Mouse (Mus musculus) CH12.LX (cell line): ENCODE results near the gene Fam171a1. TPM values are rescaled to one million over a fixed set of nuclear protein-coding genes. Genes with fewer than 3 reads are reported as not detected.
"Not testable (repeated sequence)": the region's sequence is repeated elsewhere in the genome, so short reads cannot be mapped to it uniquely, and the experiment has no call there.

Source experiments
- DNase-seq: peaks from one replicate; pipeline ENCODE4 v3.0.0-alpha.2; 2013; ENCODE audit errors: extremely low read depth
- H3K27ac ChIP-seq: 2 replicates; pipeline ENCODE4 v1.5.1; 2012; ENCODE audit warnings: low read depth, mild to moderate bottlenecking, control low read depth, moderate library complexity; ENCODE audit not compliant: insufficient read depth
- H3K27me3 ChIP-seq: replicated peaks from 2 replicates; pipeline ENCODE3; 2012; ENCODE audit warnings: inconsistent platforms
- H3K36me3 ChIP-seq, 2 experiments: replicated peaks in 1 of 2; 2 replicates each; pipeline versions ENCODE3 to v1.6.1; 2012; ENCODE audit warnings: inconsistent platforms in 1 of 2, low read length in 1 of 2, mild to moderate bottlenecking in 1 of 2, mixed read lengths in 1 of 2, moderate library complexity in 1 of 2; ENCODE audit not compliant: control insufficient read depth in 1 of 2, insufficient read depth in 1 of 2
- H3K4me1 ChIP-seq, 2 experiments: 2 replicates each; pipeline ENCODE4 v1.6.1; 2012; ENCODE audit warnings: inconsistent platforms in 1 of 2, moderate library complexity in 1 of 2; ENCODE audit not compliant: insufficient read depth in 2 of 2, control insufficient read depth in 1 of 2
- H3K4me2 ChIP-seq: 2 replicates; pipeline ENCODE4 v1.6.1; 2012; ENCODE audit warnings: low read depth, mild to moderate bottlenecking, control low read depth; ENCODE audit not compliant: poor library complexity, insufficient read depth, severe bottlenecking
- H3K4me3 ChIP-seq, 3 experiments: fragments of 150-350 bp in 1 of 3; sonication (generic) in 1 of 3; replicated peaks in 1 of 3; 2 replicates each; pipeline versions ENCODE3 to v1.5.1; 2011 to 2012; ENCODE audit warnings: low read depth in 2 of 3, low read length in 2 of 3, mild to moderate bottlenecking in 2 of 3, moderate library complexity in 2 of 3, control low read depth in 1 of 3, improper control_type of control experiment in 1 of 3, inconsistent platforms in 1 of 3, mixed read lengths in 1 of 3; ENCODE audit not compliant: poor library complexity in 1 of 3
- H3K79me2 ChIP-seq: replicated peaks from 2 replicates; pipeline ENCODE4 v1.6.1; 2012; ENCODE audit warnings: mild to moderate bottlenecking, moderate library complexity; ENCODE audit not compliant: control insufficient read depth, poor library complexity, insufficient read depth, severe bottlenecking; ENCODE audit errors: extremely low read depth
- H3K9ac ChIP-seq: 2 replicates; pipeline ENCODE4 v1.6.1; 2012; ENCODE audit warnings: low read depth, mild to moderate bottlenecking, control low read depth, moderate library complexity; ENCODE audit not compliant: insufficient read depth
- H3K9me3 ChIP-seq: replicated peaks from 2 replicates; pipeline ENCODE3; 2012; ENCODE audit warnings: low read length, inconsistent platforms, mixed read lengths
- E2F4 ChIP-seq: IDR thresholded peaks from 2 replicates; pipeline ENCODE4 v1.6.1; 2011; ENCODE audit warnings: low read depth, low read length, improper control_type of control experiment; ENCODE audit not compliant: insufficient replicate concordance
- ETS1 ChIP-seq: conservative IDR thresholded peaks from 2 replicates; pipeline ENCODE4 v1.6.1; 2012; ENCODE audit warnings: low read depth, mild to moderate bottlenecking, inconsistent platforms, low read length, improper control_type of control experiment, moderate library complexity
- GABPA ChIP-seq: IDR thresholded peaks from 2 replicates; pipeline ENCODE4 v1.6.1; 2012; ENCODE audit warnings: low read depth, low read length, improper control_type of control experiment, inconsistent platforms; ENCODE audit not compliant: insufficient replicate concordance
- HCFC1 ChIP-seq: IDR thresholded peaks from 2 replicates; pipeline ENCODE4 v1.6.1; 2012; ENCODE audit warnings: low read depth, mild to moderate bottlenecking, inconsistent platforms, low read length, improper control_type of control experiment
- IRF4 ChIP-seq: IDR thresholded peaks from 2 replicates; pipeline ENCODE4 v1.6.1; 2014; ENCODE audit warnings: low read depth, mild to moderate bottlenecking, inconsistent platforms, low read length, improper control_type of control experiment
- JUND ChIP-seq: conservative IDR thresholded peaks from 2 replicates; pipeline ENCODE4 v1.6.1; 2011; ENCODE audit warnings: low read depth, low read length, improper control_type of control experiment
- KAT2A ChIP-seq: IDR thresholded peaks from 2 replicates; pipeline ENCODE4 v1.6.1; 2012; ENCODE audit warnings: low read length, improper control_type of control experiment, inconsistent platforms; ENCODE audit not compliant: insufficient replicate concordance
- MAFK ChIP-seq: IDR thresholded peaks from 2 replicates; pipeline ENCODE4 v1.6.1; 2011; ENCODE audit warnings: low read length, improper control_type of control experiment; ENCODE audit not compliant: insufficient replicate concordance
- MAZ ChIP-seq: IDR thresholded peaks from 2 replicates; pipeline ENCODE4 v1.6.1; 2012; ENCODE audit warnings: low read depth, mild to moderate bottlenecking, inconsistent platforms, low read length, improper control_type of control experiment, moderate library complexity
- MYC ChIP-seq: IDR thresholded peaks from 2 replicates; pipeline ENCODE4 v1.6.1; 2011; ENCODE audit warnings: low read depth, mild to moderate bottlenecking, improper control_type of control experiment, low read length
- POLR2A ChIP-seq: IDR thresholded peaks from 2 replicates; pipeline ENCODE4 v1.6.1; 2011; ENCODE audit warnings: low read depth, mild to moderate bottlenecking, improper control_type of control experiment, low read length
- POLR2AphosphoS2 ChIP-seq: IDR thresholded peaks from 2 replicates; pipeline ENCODE4 v1.6.1; 2011; ENCODE audit warnings: low read depth, low read length, improper control_type of control experiment
- RAD21 ChIP-seq: IDR thresholded peaks from 2 replicates; pipeline ENCODE4 v1.6.1; 2011; ENCODE audit warnings: low read depth, mild to moderate bottlenecking, low read length, improper control_type of control experiment, moderate library complexity
- RCOR1 ChIP-seq: conservative IDR thresholded peaks from 2 replicates; pipeline ENCODE4 v1.6.1; 2012; ENCODE audit warnings: low read depth, mild to moderate bottlenecking, inconsistent platforms, low read length, improper control_type of control experiment
- SIN3A ChIP-seq: IDR thresholded peaks from 2 replicates; pipeline ENCODE4 v1.6.1; 2012; ENCODE audit warnings: low read length, improper control_type of control experiment, inconsistent platforms
- TBP ChIP-seq: conservative IDR thresholded peaks from 2 replicates; pipeline ENCODE4 v1.6.1; 2011; ENCODE audit warnings: low read depth, low read length, improper control_type of control experiment
- TCF12 ChIP-seq: IDR thresholded peaks from 2 replicates; pipeline ENCODE4 v1.6.1; 2014; ENCODE audit warnings: low read depth, mild to moderate bottlenecking, inconsistent platforms, low read length, improper control_type of control experiment
- USF2 ChIP-seq: conservative IDR thresholded peaks from 2 replicates; pipeline ENCODE4 v1.6.1; 2011; ENCODE audit warnings: low read depth, low read length, improper control_type of control experiment
- ZC3H11A ChIP-seq: IDR thresholded peaks from 2 replicates; pipeline ENCODE4 v1.6.1; 2012; ENCODE audit warnings: low read depth, mild to moderate bottlenecking, inconsistent platforms, low read length, improper control_type of control experiment
- ZKSCAN1 ChIP-seq: IDR thresholded peaks from 2 replicates; pipeline ENCODE4 v1.6.1; 2012; ENCODE audit warnings: low read depth, inconsistent platforms, low read length, improper control_type of control experiment, borderline replicate concordance
- ZMIZ1 ChIP-seq: IDR thresholded peaks from 2 replicates; pipeline ENCODE4 v1.6.1; 2012; ENCODE audit warnings: low read depth, mild to moderate bottlenecking, inconsistent platforms, low read length, improper control_type of control experiment
- dilution Hi-C: fragments of 300-500 bp; cut with MboI; formaldehyde crosslinking; loops from 2 replicates; pipeline ENCODE4 v1.14.3; 2020; ENCODE audit warnings: low sequenced_read_pairs; ENCODE audit not compliant: extremely low pct_unique_long_range_greater_than_20kb, extremely low pct_ligation_motif_present
- in situ Hi-C: fragments of 300-500 bp; cut with MboI; formaldehyde crosslinking; loops from 3 replicates; pipeline ENCODE4 v1.14.3; 2019; ENCODE audit warnings: low sequenced_read_pairs, low pct_ligation_motif_present, low pct_unique_long_range_greater_than_20kb, mixed read lengths
- polyA plus RNA-seq: library from polyadenylated mRNA; unstranded; fragments of >175 nt; gene quantifications from 2 replicates; pipeline ENCODE4 v1.2.1, GENCODE M21; 2012; ENCODE audit warnings: low read depth; ENCODE audit not compliant: insufficient read length
- total RNA-seq, 2 experiments: library from RNA; depleted of rRNA; stranded (reverse); fragments of 300-350 nt in 1 of 2; fragments of >200 nt in 1 of 2; gene quantifications; 2 replicates each; pipeline ENCODE4 v1.2.3; 2012 to 2014

Gene Fam171a1
- total and polyA plus RNA-seq, 3 experiments: 0.59 to 3.2 (median 1.8) TPM

- Histone ChIP-seq H3K9me3 (no peaks in the 10 kb centered on the region), H3K4me2 (no peak overlapping the region), H3K27me3 (no peaks in the 10 kb centered on the region), H3K4me1 (no peaks in the 10 kb centered on the region), H3K36me3 (no peaks in the 10 kb centered on the region), H3K27ac (no peak overlapping the region), H3K9ac (no peak overlapping the region), H3K4me3 (no peak overlapping the region), H3K79me2 (no peaks in the 10 kb centered on the region)
- dilution Hi-C loops (no loop called here), in situ Hi-C loops (no loop called here)
- no peak for DNase-seq
- TF ChIP-seq ZKSCAN1 (no peak), RCOR1 (no peak)
Measured at GRCm38 (mm10) chr2:3215480-3215879, 101.5 kb downstream of the Fam171a1 start.

GRCm38 (mm10) chr2:3216617-3217016 is 102.6 kb downstream of the Fam171a1 start:
- TF ChIP-seq TBP (no peak), E2F4 (no peak), KAT2A (no peak), ETS1 (no peak), RAD21 (no peak), IRF4 (no peak), MAFK (no peak), RCOR1 (no peak), ZMIZ1 (no peak), MYC (no peak), MAZ (no peak), ZC3H11A (no peak), HCFC1 (no peak), GABPA (no peak), POLR2A (no peak), POLR2AphosphoS2 (no peak), TCF12 (no peak), JUND (no peak), USF2 (no peak), SIN3A (no peak)
- TF ChIP-seq, all 38 proteins: peak for 0
- H3K27me3 ChIP-seq: no peaks in the 10 kb centered on the region
- H3K4me1 ChIP-seq: no peaks in the 10 kb centered on the region
- no peak for DNase-seq
- no peaks in the 10 kb centered on the region for H3K79me2 ChIP-seq
- H3K36me3 ChIP-seq: no peaks in the 10 kb centered on the region
- no peak overlapping the region for H3K27ac ChIP-seq
- no peak overlapping the region for H3K4me3 ChIP-seq
- no peak overlapping the region for H3K4me2 ChIP-seq
- H3K9ac ChIP-seq: no peak overlapping the region
- H3K9me3 ChIP-seq: no peaks in the 10 kb centered on the region
- in situ Hi-C loops (no loop called here), dilution Hi-C loops (no loop called here)

DNA sequence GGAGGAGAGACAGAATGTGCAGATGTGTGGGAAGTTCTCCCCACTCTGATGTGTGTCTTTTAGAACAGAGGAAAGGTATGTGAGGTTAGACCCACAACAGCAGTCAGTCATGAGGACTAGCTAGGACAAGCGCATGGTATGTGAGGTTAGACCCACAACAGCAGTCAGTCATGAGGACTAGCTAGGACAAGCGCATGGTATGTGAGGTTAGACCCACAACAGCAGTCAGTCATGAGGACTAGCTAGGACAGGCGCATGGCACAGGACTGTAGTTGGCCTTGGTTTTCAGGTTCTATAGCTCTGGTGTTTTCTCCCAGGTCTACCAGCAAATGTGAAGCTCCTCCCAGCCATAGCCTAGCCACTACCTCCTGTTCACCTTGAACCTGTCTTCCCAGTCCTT is 103.6 kb downstream of the Fam171a1 start:
- in situ Hi-C loops: not testable (repeated sequence)

More for the DNA sequence above, 103.6 kb downstream of the Fam171a1 start:
- H3K4me2 ChIP-seq, DNase-seq, H3K27me3 ChIP-seq, H3K27ac ChIP-seq, H3K4me3 ChIP-seq, dilution Hi-C loops, H3K9ac ChIP-seq, H3K36me3 ChIP-seq, H3K9me3 ChIP-seq, H3K79me2 ChIP-seq, H3K4me1 ChIP-seq: not testable (repeated sequence)
